In genomic region chr12:77929571-77929970, GRCm38 (mm10) we compare ENCODE assay signal across 23 mouse cellular contexts.
"Had no signal": no experiment of that assay in that cellular context is flagged by ENCODE, and none has a peak within 500 bp of the region (broad histone marks: within the 10 kb centered on the region; RNA-seq: fewer than 3 reads in every experiment).

No protein-coding gene starts in this region.

- H3K27me3 ChIP-seq: heart, embryonic 13.5 days; heart, embryonic 15.5 days; hindbrain, embryonic 13.5 days; hindbrain, embryonic 15.5 days; limb, embryonic 13.5 days; limb, embryonic 15.5 days had no signal

- H3K4me1 ChIP-seq: heart, embryonic 15.5 days; hindbrain, embryonic 15.5 days; limb, embryonic 13.5 days; limb, embryonic 15.5 days had no signal

- H3K9me3 ChIP-seq: heart, embryonic 13.5 days; heart, embryonic 15.5 days; hindbrain, embryonic 13.5 days; hindbrain, embryonic 15.5 days; limb, embryonic 13.5 days; limb, embryonic 15.5 days had no signal

- H3K4me3 ChIP-seq: heart, adult 2 months; heart, embryonic 13.5 days; heart, embryonic 15.5 days; hindbrain, embryonic 13.5 days; hindbrain, embryonic 15.5 days; limb, embryonic 13.5 days; limb, embryonic 15.5 days had no signal

- DNase-seq: gastrocnemius, postnatal 14 days; gastrocnemius, postnatal 36 days; heart, adult 11 months; heart, adult 2 months; heart, postnatal 14 days; heart, postnatal 36 days; kidney, adult 11 months; kidney, adult 2 months; kidney, postnatal 10 days; kidney, postnatal 36 days; layer of hippocampus, adult 9-11 months; layer of hippocampus, postnatal 36 days; left cerebral cortex, postnatal 4 days had no signal

- H3K36me3 ChIP-seq: heart, embryonic 13.5 days; heart, embryonic 15.5 days; hindbrain, embryonic 13.5 days; hindbrain, embryonic 15.5 days; limb, embryonic 13.5 days; limb, embryonic 15.5 days had no signal

- H3K9ac ChIP-seq: heart, embryonic 13.5 days; heart, embryonic 15.5 days; hindbrain, embryonic 13.5 days; hindbrain, embryonic 15.5 days; limb, embryonic 13.5 days; limb, embryonic 15.5 days; liver, embryonic 14.5 days had no signal

- H3K27ac ChIP-seq: heart, adult 2 months; heart, embryonic 13.5 days; heart, embryonic 15.5 days; hindbrain, embryonic 13.5 days; hindbrain, embryonic 15.5 days; hindbrain, postnatal 0 days; limb, embryonic 13.5 days; limb, embryonic 15.5 days; liver, embryonic 14.5 days had no signal

- H3K4me2 ChIP-seq: heart, embryonic 11.5 days; heart, embryonic 13.5 days; heart, embryonic 15.5 days; hindbrain, embryonic 13.5 days; hindbrain, embryonic 15.5 days; limb, embryonic 13.5 days; limb, embryonic 15.5 days had no signal

- ATAC-seq: intestine, embryonic 16.5 days had no signal
